Mouse (Mus musculus) cerebellum, adult 2 months (tissue): ENCODE results near the gene Rho.

ENCODE experiments used
- CTCF ChIP-seq: fragments of 200-500 bp; IDR thresholded peaks from 2 replicates; pipeline ENCODE4 v1.5.1; 2011; ENCODE audit warnings: low read depth, mild to moderate bottlenecking, control low read depth, low read length, moderate library complexity, borderline replicate concordance; ENCODE audit not compliant: insufficient read depth
- POLR2A ChIP-seq: fragments of 200-500 bp; IDR thresholded peaks from 2 replicates; pipeline ENCODE4 v1.6.1; 2011; ENCODE audit warnings: low read length, control low read depth, borderline replicate concordance; ENCODE audit not compliant: insufficient read depth

DNA sequence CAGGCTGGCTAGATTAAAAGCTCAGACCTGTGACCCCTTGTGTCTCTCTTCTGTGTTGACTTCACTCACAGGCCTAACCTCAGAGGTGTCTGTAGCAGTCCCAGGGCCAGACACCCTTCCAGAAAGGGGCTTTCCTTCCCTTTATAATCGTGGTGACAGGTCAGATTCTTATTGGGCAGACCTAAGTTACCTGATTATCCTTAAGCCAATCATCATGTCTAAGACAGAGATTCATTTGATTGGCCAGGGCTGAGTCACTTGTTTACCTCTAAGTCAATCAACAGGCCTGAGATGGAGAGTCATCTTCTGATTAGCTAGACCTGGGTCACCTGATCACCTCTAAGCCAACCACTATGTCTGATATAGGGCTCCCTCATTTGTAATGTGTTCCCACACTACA is 7.2 kb downstream of the Rho start:
- TF ChIP-seq POLR2A, result no peak
- no peak for TF ChIP-seq CTCF
